8 mouse cellular contexts compared by ENCODE assay signal in the genomic region with DNA sequence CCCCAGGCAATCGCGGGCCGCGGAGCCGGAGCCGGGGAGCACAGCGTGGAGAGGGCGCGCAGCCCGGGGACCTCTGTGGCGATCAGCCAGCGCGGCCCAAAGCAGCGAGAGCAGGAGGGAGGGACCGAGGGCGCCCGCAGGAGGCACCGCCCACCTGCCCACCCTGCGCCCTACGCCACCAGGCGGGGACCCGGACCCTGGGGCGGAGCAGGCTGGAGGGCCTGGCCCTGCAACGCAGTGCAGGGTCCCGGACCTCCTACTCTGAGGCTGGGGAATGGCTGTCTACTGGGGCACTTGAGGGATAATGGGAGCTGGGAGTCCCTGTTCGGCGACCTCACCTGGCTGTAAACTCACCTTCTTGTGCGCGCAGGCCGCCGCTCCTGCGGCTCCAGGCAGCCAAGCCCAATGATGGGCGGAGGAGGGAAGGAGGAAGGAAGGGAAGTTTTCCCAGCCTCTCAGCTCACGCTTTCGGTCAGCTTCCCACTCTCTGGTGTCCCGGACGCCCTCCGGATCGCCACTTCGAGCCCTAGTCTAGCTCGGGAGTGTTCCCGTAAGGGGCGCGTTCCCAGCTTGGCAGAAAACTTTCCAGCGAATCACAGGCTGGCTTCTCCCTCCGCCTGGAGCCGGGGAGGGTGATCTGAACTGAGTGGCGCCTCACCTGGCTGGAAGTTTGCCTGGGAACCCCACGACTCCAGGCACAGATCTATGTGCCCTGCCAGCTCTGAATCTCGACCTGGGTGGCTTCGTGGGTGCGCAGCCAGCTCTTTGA. TPM values are rescaled to one million over a fixed set of nuclear protein-coding genes. Genes with fewer than 3 reads are reported as not detected.
DNase-seq lines count a peak whose midpoint lies in the region; ATAC-seq and TF ChIP-seq lines count a peak whose summit lies in the region.

A gene (minus strand): TSS at position 174 of the 769 bp plus-strand sequence.

- under 1% methylated on average over 52 of the region's 52 CpGs for WGBS in embryonic facial prominence, embryonic 15.5 days
- WGBS in stomach, embryonic 15.5 days: under 1% methylated on average over 51 of the region's 52 CpGs

- H3K9me3 ChIP-seq in CH12.LX (replicated peaks; ENCODE audit: low read length): peaks cover 3% of the 10 kb centered on the region
- H3K9me3 ChIP-seq in embryonic facial prominence, embryonic 15.5 days (replicated peaks): no peaks in the 10 kb centered on the region
- no peaks in the 10 kb centered on the region for H3K9me3 ChIP-seq in stomach, embryonic 15.5 days

- peak in 1 of 2 experiments; percentile 19; a peak in 1 of 4 replicates for TF ChIP-seq CTCF in CH12.LX (conservative IDR thresholded peaks at IDR 0.05 in 1 of 2, IDR thresholded peaks at IDR 0.05 in 1 of 2; ENCODE audit: low read depth in 2 of 2, low read length in 2 of 2)

- peak within 1 kb of the TSS; percentile 60 for H3K4me2 ChIP-seq in CH12.LX (ENCODE audit: insufficient read depth, low read depth, poor library complexity, severe bottlenecking)
- peak within 1 kb of the TSS; percentile 97 for H3K4me2 ChIP-seq in embryonic facial prominence, embryonic 15.5 days (replicated peaks)
- H3K4me2 ChIP-seq in stomach, embryonic 15.5 days: peak within 1 kb of the TSS; percentile 97

- H3K9ac ChIP-seq in CH12.LX (ENCODE audit: insufficient read depth, low read depth): no peak within 1 kb of the TSS; the same call in 1 of the 2 replicates
- H3K9ac ChIP-seq in embryonic facial prominence, embryonic 15.5 days: peak within 1 kb of the TSS; percentile 57
- peak within 1 kb of the TSS; percentile 69 for H3K9ac ChIP-seq in stomach, embryonic 15.5 days

- H3K4me3 ChIP-seq in CH12.LX (replicated peaks in 1 of 3; ENCODE audit: low read depth in 2 of 3, low read length in 2 of 3, poor library complexity in 1 of 3): peak within 1 kb of the TSS; percentile 41 to 56 (median 55)
- peak within 1 kb of the TSS; percentile 65 for H3K4me3 ChIP-seq in embryonic facial prominence, embryonic 15.5 days (replicated peaks)
- H3K4me3 ChIP-seq in stomach, embryonic 15.5 days (replicated peaks): peak within 1 kb of the TSS; percentile 74

- H3K27ac ChIP-seq in CH12.LX (ENCODE audit: insufficient read depth, low read depth): no peak within 1 kb of the TSS
- peak within 1 kb of the TSS; percentile 88 for H3K27ac ChIP-seq in embryonic facial prominence, embryonic 15.5 days (replicated peaks)
- peak within 1 kb of the TSS; percentile 95 for H3K27ac ChIP-seq in stomach, embryonic 15.5 days

- in situ Hi-C loops in CH12.LX (cut with MboI; ENCODE audit: low pct_ligation_motif_present, low pct_unique_long_range_greater_than_20kb, low sequenced_read_pairs): loop anchor here (25.0 kb wide), 1 partner anchor 672 kb away; a partner anchor contains a TSS

- H3K79me2 ChIP-seq in CH12.LX (replicated peaks; ENCODE audit: control insufficient read depth, extremely low read depth, insufficient read depth, poor library complexity, severe bottlenecking): no peaks in the 10 kb centered on the region

- H3K27me3 ChIP-seq in CH12.LX (replicated peaks): peaks cover 33% of the 10 kb centered on the region
- H3K27me3 ChIP-seq in embryonic facial prominence, embryonic 15.5 days: no peaks in the 10 kb centered on the region
- no peaks in the 10 kb centered on the region for H3K27me3 ChIP-seq in stomach, embryonic 15.5 days (replicated peaks)

- no peak for TF ChIP-seq EP300 in CH12.LX (IDR thresholded peaks at IDR 0.05; ENCODE audit: low read length)

- ATAC-seq in embryonic facial prominence, embryonic 15.5 days (ENCODE audit: insufficient number of reproducible peaks, low FRiP score, low TSS enrichment, low read depth): peak; percentile 83
- peak; percentile 36 for ATAC-seq in megakaryocyte, adult 5-6 weeks (ENCODE audit: poor library complexity, severe bottlenecking)
- peak; percentile 82 for ATAC-seq in stomach, embryonic 15.5 days (ENCODE audit: insufficient read depth, low FRiP score, low read depth)

- peak; percentile 40; the same call in 1 of the 2 replicates for TF ChIP-seq POLR2A in CH12.LX (IDR thresholded peaks at IDR 0.05; ENCODE audit: low read depth, low read length)

- H3K4me1 ChIP-seq in CH12.LX (ENCODE audit: control insufficient read depth in 1 of 2, insufficient read depth in 2 of 2): peaks cover 17 to 57% of the 10 kb centered on the region in 2 experiments
- H3K4me1 ChIP-seq in embryonic facial prominence, embryonic 15.5 days: peaks cover 56% of the 10 kb centered on the region
- H3K4me1 ChIP-seq in stomach, embryonic 15.5 days: peaks cover 40% of the 10 kb centered on the region

- TF ChIP-seq RAD21 in CH12.LX (IDR thresholded peaks at IDR 0.05; ENCODE audit: low read depth, low read length): no peak

- intact Hi-C loops in heart, postnatal 14 days (cut with DNase I): no loop called here
- intact Hi-C loops in left cerebral cortex, postnatal 4 days (cut with DNase I): no loop called here

- dilution Hi-C loops in CH12.LX (cut with MboI; ENCODE audit: extremely low pct_ligation_motif_present, extremely low pct_unique_long_range_greater_than_20kb, low sequenced_read_pairs): no loop called here

- no peak for DNase-seq in CH12.LX (ENCODE audit: extremely low read depth)
- peak; percentile 74 for DNase-seq in adrenal gland, postnatal 14 days
- peak; percentile 68 for DNase-seq in heart, postnatal 14 days
- peak; percentile 81 to 89 for DNase-seq in kidney, postnatal 36 days
- no peak for DNase-seq in left cerebral cortex, postnatal 4 days

- no peaks in the 10 kb centered on the region for H3K36me3 ChIP-seq in CH12.LX (replicated peaks in 1 of 2; ENCODE audit: control insufficient read depth in 1 of 2, insufficient read depth in 1 of 2, low read length in 1 of 2)
- no peaks in the 10 kb centered on the region for H3K36me3 ChIP-seq in embryonic facial prominence, embryonic 15.5 days
- no peaks in the 10 kb centered on the region for H3K36me3 ChIP-seq in stomach, embryonic 15.5 days

TF ChIP-seq in CH12.LX, 34 proteins besides CTCF, POLR2A, EP300 and RAD21:
- TF ChIP-seq KAT2A (IDR thresholded peaks at IDR 0.05; ENCODE audit: insufficient replicate concordance, low read length) (no peak), NRF1 (IDR thresholded peaks at IDR 0.05; ENCODE audit: low read depth, low read length) (0 out of 2 replicates have a peak, but pooled peaks have one; percentile 23)

RNA-seq across cellular contexts. Expression of the gene that starts here (rescaled TPM):
- total RNA-seq in CH12.LX (2012; rRNA removed): 1.1 and 1.4 TPM in 2 replicates
- 6.6 and 8.0 TPM in 2 replicates for total RNA-seq in CH12.LX (2014; rRNA removed)
- 8.0 and 8.5 TPM in 2 replicates for polyA plus RNA-seq in CH12.LX (2012; ENCODE audit: insufficient read length, low read depth)
- total RNA-seq in adrenal gland, postnatal 14 days (2021): 4.9 and 7.6 TPM in 2 replicates
- polyA plus RNA-seq in embryonic facial prominence, embryonic 15.5 days (2015; fragmentation: Nextera tagmentation; extraction: Ambion mirVana): 18.3 and 20.2 TPM in 2 replicates
- total RNA-seq in heart, postnatal 14 days (2021): 10 to 100 TPM; 12.0 to 12.7 TPM
- total RNA-seq in megakaryocyte, adult 5-6 weeks (2015): 16.8 and 18.7 TPM in 2 replicates
- 13.5 and 18.7 TPM in 2 replicates for total RNA-seq in megakaryocyte, adult 5-6 weeks (2017)
- 62.4 and 64.8 TPM in 2 replicates for polyA plus RNA-seq in stomach, embryonic 15.5 days (2015; fragmentation: Nextera tagmentation; extraction: Ambion mirVana)
- total RNA-seq in left cerebral cortex, postnatal 4 days (2021): 1 to 10 TPM; 5.2 to 5.5 TPM

Comparison
In these comparisons a context has a peak if more than half of its experiments do, and no peak if none do; other contexts are left out.
1. DNase-seq: peak in adrenal gland, postnatal 14 days (single experiment), heart, postnatal 14 days (2 of 2) and kidney, postnatal 36 days (2 of 2); none in CH12.LX (single experiment) and left cerebral cortex, postnatal 4 days (single experiment).
2. Peak in every context shown above with its lines, with median percentiles within 50 percentile points of each other: H3K4me2 ChIP-seq, H3K4me3 ChIP-seq and ATAC-seq.